Mouse (Mus musculus) E14TG2a.4 (cell line): ENCODE measurements around the gene Matn4.

Experiments used
- CTCF ChIP-seq: conservative IDR thresholded peaks from 2 replicates; pipeline ENCODE4 v1.5.1; 2014; ENCODE audit warnings: low read length
- NANOG ChIP-seq: IDR thresholded peaks from 2 replicates; pipeline ENCODE4 v1.6.1; 2014; ENCODE audit warnings: borderline replicate concordance, low read length, mixed read lengths
- POU5F1 ChIP-seq: IDR thresholded peaks from 2 replicates; pipeline ENCODE4 v1.6.1; 2014; ENCODE audit warnings: low read length, borderline replicate concordance

DNA sequence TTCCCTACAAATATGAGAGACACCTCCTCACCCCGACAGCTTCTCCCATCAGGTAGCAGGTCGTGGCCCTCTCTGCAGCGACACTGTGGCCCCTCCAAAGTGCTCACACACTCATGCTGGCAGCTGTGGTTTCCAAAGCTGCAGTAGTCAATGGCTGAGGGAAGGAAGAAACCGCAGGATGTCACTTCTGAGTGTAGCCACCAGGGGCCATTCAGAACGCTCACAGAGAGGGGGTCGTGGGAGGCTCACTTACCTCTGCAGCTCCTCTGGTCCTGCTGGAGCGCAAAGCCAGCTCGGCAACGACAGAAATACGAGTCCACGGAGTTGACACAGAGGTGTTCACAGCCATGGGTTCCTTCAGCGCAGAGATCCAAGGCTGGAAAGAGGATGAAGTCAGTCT, 8.0 kb downstream of the Matn4 start:
- TF ChIP-seq CTCF (peak; percentile 14; the same call in 1 of the 2 replicates), POU5F1 (no peak), NANOG (no peak)
